In genomic region chr4:138917282-138917681, GRCm38 (mm10) we compare ENCODE assay signal across 22 mouse cellular contexts. TPM values are rescaled to one million over a fixed set of nuclear protein-coding genes. Genes with fewer than 3 reads are reported as not detected.
DNase-seq lines count a peak whose midpoint lies in the region; ATAC-seq and TF ChIP-seq lines count a peak whose summit lies in the region.
"Had no signal": no experiment of that assay in that cellular context is flagged by ENCODE, and none has a peak within 500 bp of the region (broad histone marks: within the 10 kb centered on the region; RNA-seq: fewer than 3 reads in every experiment).

No protein-coding gene starts in this region.

- H3K9ac ChIP-seq in lung, embryonic 14.5 days: no peak overlapping the region
- H3K9ac ChIP-seq: embryonic facial prominence, embryonic 13.5 days; heart, embryonic 13.5 days; liver, embryonic 13.5 days; midbrain, embryonic 12.5 days had no signal

- intact Hi-C loops in gastrocnemius, adult 2 months (cut with DNase I): no loop called here

- TF ChIP-seq CTCF in gastrocnemius, adult 2 months (IDR thresholded peaks at IDR 0.05): peak; percentile 25; the same call in 1 of the 2 replicates
- TF ChIP-seq CTCF in lung, embryonic 14.5 days (IDR thresholded peaks at IDR 0.05; ENCODE audit: low read depth): peak; percentile 39

- H3K27me3 ChIP-seq in lung, embryonic 14.5 days (ENCODE audit: insufficient read depth, low read length): no peaks in the 10 kb centered on the region
- H3K27me3 ChIP-seq in splenic B cell, adult 2 months (ENCODE audit: control insufficient read depth, insufficient read depth, low read length, poor library complexity, severe bottlenecking): no peaks in the 10 kb centered on the region; the same call in 1 of the 2 replicates
- H3K27me3 ChIP-seq: embryonic facial prominence, embryonic 13.5 days had no signal

- no peaks in the 10 kb centered on the region for H3K9me3 ChIP-seq in lung, embryonic 14.5 days (ENCODE audit: low read depth, low read length)
- H3K9me3 ChIP-seq: embryonic facial prominence, embryonic 13.5 days; heart, embryonic 13.5 days; liver, embryonic 13.5 days; midbrain, embryonic 12.5 days had no signal

- no peak overlapping the region for H3K4me2 ChIP-seq in lung, embryonic 14.5 days
- H3K4me2 ChIP-seq: embryonic facial prominence, embryonic 13.5 days; heart, embryonic 13.5 days; liver, embryonic 13.5 days; midbrain, embryonic 12.5 days had no signal

- H3K4me3 ChIP-seq in gastrocnemius, adult 2 months: no peak overlapping the region
- no peak overlapping the region for H3K4me3 ChIP-seq in lung, embryonic 14.5 days (ENCODE audit: low read depth, low read length)
- H3K4me3 ChIP-seq: embryonic facial prominence, embryonic 13.5 days; heart, embryonic 13.5 days; liver, embryonic 13.5 days; midbrain, embryonic 12.5 days had no signal

- no peaks in the 10 kb centered on the region for H3K4me1 ChIP-seq in lung, embryonic 14.5 days (ENCODE audit: insufficient read depth)

- no peak overlapping the region for H3K27ac ChIP-seq in gastrocnemius, adult 2 months
- H3K27ac ChIP-seq in lung, embryonic 14.5 days (ENCODE audit: low read depth): no peak overlapping the region
- H3K27ac ChIP-seq: embryonic facial prominence, embryonic 13.5 days; heart, embryonic 13.5 days; liver, embryonic 13.5 days; midbrain, embryonic 12.5 days had no signal

- 80% methylated on average over 9 of the region's 9 CpGs for WGBS in lung, embryonic 14.5 days

- no peak for ATAC-seq in lung, embryonic 14.5 days (ENCODE audit: insufficient read depth)
- ATAC-seq: inflammation-experienced regulatory T-cells, adult 6 months had no signal

- no peaks in the 10 kb centered on the region for H3K36me3 ChIP-seq in lung, embryonic 14.5 days (ENCODE audit: insufficient read depth)
- no peaks in the 10 kb centered on the region for H3K36me3 ChIP-seq in splenic B cell, adult 2 months (ENCODE audit: control insufficient read depth, insufficient read depth, low read length, poor library complexity, severe bottlenecking)
- H3K36me3 ChIP-seq: embryonic facial prominence, embryonic 13.5 days; heart, embryonic 13.5 days; liver, embryonic 13.5 days; midbrain, embryonic 12.5 days had no signal

- no peak for DNase-seq in gastrocnemius, adult 2 months
- DNase-seq in gastrocnemius, postnatal 4 days (ENCODE audit: low spot score in 2 of 2): no peak
- no peak for DNase-seq in lung, embryonic 14.5 days
- no peak for DNase-seq in lung, postnatal 14 days
- peak; percentile 43 for DNase-seq in Muller cell, postnatal 12 days (ENCODE audit: inconsistent ontology term)
- peak; percentile 27 for DNase-seq in splenic B cell, adult 2 months (ENCODE audit: low read depth, low spot score)
- DNase-seq in layer of hippocampus, postnatal 14 days (ENCODE audit: low spot score in 2 of 2): no peak
- no peak for DNase-seq in adrenal gland, adult 8-10 months
- DNase-seq: cerebellum, adult 11-12 months; gastrocnemius, postnatal 36 days; heart, postnatal 4 days; kidney, postnatal 10 days; left cerebral cortex, postnatal 4 days; liver, embryonic 13.5 days; lung, postnatal 4 days; right cerebral cortex, postnatal 25 days had no signal

RNA-seq across cellular contexts. Expression of gene Otud3, which starts 3.5 kb away (rescaled TPM):
- 10 to 100 TPM; 15.7 to 17.2 TPM for total RNA-seq in gastrocnemius, adult 2 months (2021)
- 1 to 10 TPM; 6.8 to 7.2 TPM for total RNA-seq in gastrocnemius, postnatal 4 days (2021)
- polyA plus RNA-seq in lung, embryonic 14.5 days (2014; fragmentation: Nextera tagmentation; extraction: Ambion mirVana): 3.0 and 3.2 TPM in 2 replicates
- total RNA-seq in layer of hippocampus, postnatal 14 days (2021): 10 to 100 TPM; 10.7 to 11.5 TPM
- total RNA-seq in adrenal gland, adult 8-10 months (2022): 10 to 100 TPM; 10.6 to 11.7 (median 11.3) TPM

RNA-seq across cellular contexts. Expression of gene Pla2g2e, which starts 39.5 kb away (rescaled TPM):
- not detected for total RNA-seq in gastrocnemius, adult 2 months (2021)
- total RNA-seq in gastrocnemius, postnatal 4 days (2021): not detected
- polyA plus RNA-seq in lung, embryonic 14.5 days (2014; fragmentation: Nextera tagmentation; extraction: Ambion mirVana): not detected in 2 replicates
- total RNA-seq in layer of hippocampus, postnatal 14 days (2021): not detected
- 1 to 10 TPM in 2 of 4 experiments, under 1 TPM in 2; 0.46 to 2.9 (median 0.86) TPM for total RNA-seq in adrenal gland, adult 8-10 months (2022)
- total RNA-seq: gastrocnemius, postnatal 36 days; layer of hippocampus, postnatal 10 days; left cerebral cortex, postnatal 4 days had no signal
- polyA plus RNA-seq: embryonic facial prominence, embryonic 13.5 days; heart, embryonic 13.5 days; inflammation-experienced regulatory T-cells, adult 6 months; liver, embryonic 13.5 days; midbrain, embryonic 12.5 days had no signal

RNA-seq across cellular contexts. Expression of gene Gm13030, which starts 43.5 kb away (rescaled TPM):
- not detected for total RNA-seq in gastrocnemius, adult 2 months (2021)
- total RNA-seq in gastrocnemius, postnatal 4 days (2021): not detected
- polyA plus RNA-seq in lung, embryonic 14.5 days (2014; fragmentation: Nextera tagmentation; extraction: Ambion mirVana): not detected in 2 replicates
- not detected for total RNA-seq in layer of hippocampus, postnatal 14 days (2021)
- total RNA-seq in adrenal gland, adult 8-10 months (2022): not detected
- total RNA-seq: gastrocnemius, postnatal 36 days; heart, postnatal 4 days; layer of hippocampus, postnatal 10 days; left cerebral cortex, postnatal 4 days had no signal
- polyA plus RNA-seq: embryonic facial prominence, embryonic 13.5 days; heart, embryonic 13.5 days; inflammation-experienced regulatory T-cells, adult 6 months; liver, embryonic 13.5 days; midbrain, embryonic 12.5 days; thymus, postnatal 0 days had no signal

RNA-seq across cellular contexts. Expression of gene Rnf186, which starts 49.6 kb away (rescaled TPM):
- total RNA-seq in gastrocnemius, adult 2 months (2021): not detected
- not detected for total RNA-seq in gastrocnemius, postnatal 4 days (2021)
- polyA plus RNA-seq in lung, embryonic 14.5 days (2014; fragmentation: Nextera tagmentation; extraction: Ambion mirVana): 0.24 and 0.69 TPM in 2 replicates
- not detected for total RNA-seq in layer of hippocampus, postnatal 14 days (2021)
- not detected for total RNA-seq in adrenal gland, adult 8-10 months (2022)
- total RNA-seq: gastrocnemius, postnatal 36 days; heart, postnatal 4 days; layer of hippocampus, postnatal 10 days; left cerebral cortex, postnatal 4 days had no signal
- polyA plus RNA-seq: embryonic facial prominence, embryonic 13.5 days; heart, embryonic 13.5 days; inflammation-experienced regulatory T-cells, adult 6 months; midbrain, embryonic 12.5 days had no signal

RNA-seq across cellular contexts. Expression of gene Pla2g5, which starts 54.0 kb away (rescaled TPM):
- total RNA-seq in gastrocnemius, adult 2 months (2021): 1 to 10 TPM in 1 of 2 experiments, under 1 TPM in 1; 0.92 to 2.1 TPM
- total RNA-seq in gastrocnemius, postnatal 4 days (2021): 1 to 10 TPM; 2.0 to 4.3 TPM
- 0.46 and 0.61 TPM in 2 replicates for polyA plus RNA-seq in lung, embryonic 14.5 days (2014; fragmentation: Nextera tagmentation; extraction: Ambion mirVana)
- total RNA-seq in layer of hippocampus, postnatal 14 days (2021): 1 to 10 TPM; 1.3 to 3.1 TPM
- total RNA-seq in adrenal gland, adult 8-10 months (2022): 10 to 100 TPM; 13.3 to 43.8 (median 24.8) TPM
- polyA plus RNA-seq: inflammation-experienced regulatory T-cells, adult 6 months; liver, embryonic 13.5 days; midbrain, embryonic 12.5 days had no signal

Comparison
In these comparisons a context has a peak if more than half of its experiments do, and no peak if none do; other contexts are left out.
1. DNase-seq: peak in Muller cell, postnatal 12 days (single experiment) and splenic B cell, adult 2 months (single experiment); none in gastrocnemius, adult 2 months (single experiment), gastrocnemius, postnatal 4 days (0 of 2), lung, embryonic 14.5 days (single experiment), lung, postnatal 14 days (single experiment), layer of hippocampus, postnatal 14 days (0 of 2) and adrenal gland, adult 8-10 months (single experiment).